Mouse (Mus musculus) gonadal fat pad, adult 2 months (tissue): ENCODE measurements around the gene Arid4b. TPM values are rescaled to one million over a fixed set of nuclear protein-coding genes. Genes with fewer than 3 reads are reported as not detected.
"Not testable (repeated sequence)": the region's sequence is repeated elsewhere in the genome, so short reads cannot be mapped to it uniquely, and the experiment has no call there.

Experiments used
- DNase-seq: peaks from one replicate; pipeline ENCODE4 v3.0.0-alpha.2; 2012; ENCODE audit warnings: low read depth
- polyA plus RNA-seq: library from polyadenylated mRNA; depleted of rRNA; stranded (reverse); fragments of >200 nt; gene quantifications from 2 replicates; pipeline ENCODE4 v1.2.3, GENCODE M21; 2012; rRNA removed

Gene Arid4b
- polyA plus RNA-seq = 8.0 and 8.6 TPM in 2 replicates

- peak; percentile 99 for DNase-seq
Measured at GRCm38 (mm10) chr13:14063013-14063941, at the start of gene Arid4b, which contains the start of gene Ggps1. Gene Arid4b, plus strand, starts transcription at chr13:14063232. Gene Ggps1, minus strand, starts transcription at chr13:14063488.

- no peak for DNase-seq
Measured at GRCm38 (mm10) chr13:14014001-14014400, 49.0 kb upstream of the Arid4b start.

DNA sequence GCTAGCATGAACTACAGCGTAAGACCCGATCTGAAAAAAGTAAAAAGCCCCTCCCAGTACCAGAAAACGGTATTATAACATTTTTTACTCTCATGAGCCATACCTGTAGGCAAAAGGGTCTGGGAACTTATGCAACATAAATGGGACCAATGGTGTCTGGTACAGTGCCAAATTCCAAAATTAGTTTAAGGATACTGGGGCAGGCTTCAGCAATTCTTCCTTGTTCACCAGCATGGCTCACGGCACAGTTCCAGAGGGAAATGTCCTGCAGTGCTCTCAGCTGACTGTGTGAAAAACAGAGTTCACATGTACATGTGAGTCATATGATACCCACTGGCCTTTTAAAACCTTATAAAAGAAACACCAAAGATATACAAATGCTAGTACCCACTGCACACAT is 48.5 kb upstream of the Arid4b start:
- no peak for DNase-seq

DNA sequence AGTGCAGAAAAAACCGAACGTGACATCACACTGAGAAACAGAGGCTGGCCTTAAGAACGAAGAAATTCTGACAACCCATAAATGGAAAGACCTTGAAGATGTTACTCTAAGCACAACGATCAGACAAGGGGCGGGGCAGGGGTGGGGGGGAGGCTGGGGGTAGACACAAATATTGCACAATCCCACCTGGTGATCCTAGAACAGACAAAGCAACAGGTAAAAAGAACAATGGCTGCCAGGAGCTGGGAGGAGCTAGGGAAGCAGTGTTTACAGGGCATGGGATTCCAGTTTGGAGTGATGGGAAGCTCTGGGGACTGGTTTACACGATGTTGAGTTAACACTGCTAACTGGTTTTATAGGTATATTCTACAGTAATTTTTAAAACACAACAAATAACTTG is 47.4 kb upstream of the Arid4b start:
- DNase-seq = no peak

- no peak for DNase-seq
Measured at GRCm38 (mm10) chr13:14018283-14018682, 44.7 kb upstream of the Arid4b start.

DNA sequence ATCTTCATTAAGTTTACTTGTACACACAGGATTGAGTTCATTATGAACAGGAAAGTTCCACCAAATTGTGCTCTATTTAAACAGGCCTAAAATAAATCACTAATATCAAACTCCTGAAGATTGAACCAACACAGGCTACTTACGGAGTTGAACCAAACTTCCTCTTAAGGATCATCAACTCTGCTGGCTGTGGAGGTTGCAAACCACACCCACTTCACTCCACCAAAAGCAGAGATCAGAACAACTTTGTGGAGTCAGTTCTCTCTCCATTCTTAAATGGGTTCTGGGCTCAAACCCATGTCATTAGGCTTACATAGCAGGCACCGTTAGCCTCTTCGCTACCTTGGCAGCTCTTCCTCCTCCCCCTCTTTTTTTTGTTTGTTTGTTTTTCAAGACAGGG is 44.2 kb upstream of the Arid4b start:
- no peak for DNase-seq

- not testable (repeated sequence) for DNase-seq
Measured at GRCm38 (mm10) chr13:14021417-14021816, 41.6 kb upstream of the Arid4b start.

DNA sequence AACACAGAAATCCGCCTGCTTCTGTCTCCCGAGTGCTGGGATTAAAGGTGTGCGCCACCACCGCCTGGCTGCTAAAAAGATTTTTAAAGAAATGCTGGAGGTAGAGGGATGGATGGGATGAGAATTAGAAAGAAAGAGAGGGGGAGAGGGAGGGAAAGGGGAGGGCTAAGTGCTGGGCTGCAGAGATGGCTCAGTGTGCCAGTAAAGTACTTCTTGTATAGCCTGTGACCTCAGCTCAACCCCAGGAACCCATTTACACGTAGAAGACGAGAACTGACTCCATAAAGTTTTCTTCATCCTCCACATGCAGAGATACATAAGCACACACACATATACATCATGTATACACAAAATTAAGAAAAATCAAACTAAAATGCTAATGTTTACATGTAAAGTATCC is 37.5 kb upstream of the Arid4b start:
- no peak for DNase-seq

DNA sequence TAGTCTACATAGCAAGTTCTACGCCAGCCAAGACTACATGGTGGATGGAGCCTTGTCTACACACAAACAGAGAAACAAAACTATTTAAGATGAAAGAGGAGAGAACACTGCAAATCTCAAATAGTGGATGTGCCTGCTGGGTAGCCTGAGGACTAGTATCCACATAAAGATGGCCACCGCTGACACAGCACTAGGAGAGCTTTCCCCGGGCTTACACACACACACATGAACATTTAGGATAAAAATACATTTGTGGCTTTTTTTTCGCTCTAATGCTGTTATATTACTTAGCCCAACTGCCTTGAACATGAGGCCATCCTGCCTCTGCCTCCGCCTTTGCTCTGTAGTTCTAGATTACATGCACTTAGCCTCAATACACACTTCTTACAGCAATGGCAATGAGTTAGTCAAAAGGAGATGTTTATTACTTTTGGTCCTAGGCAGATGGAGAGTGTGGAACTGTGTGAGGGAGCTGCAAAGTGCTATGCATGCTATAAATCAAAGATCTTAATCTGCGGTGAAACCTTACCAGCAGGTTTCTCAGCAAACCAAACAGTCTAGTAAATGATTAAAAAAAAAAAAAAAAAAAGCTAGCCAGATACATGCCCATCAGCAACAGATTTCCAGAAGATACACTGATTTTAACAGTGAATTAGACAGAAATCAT is 36.7 kb upstream of the Arid4b start:
- no peak for DNase-seq

GRCm38 (mm10) chr13:14033309-14034072 is 29.5 kb upstream of the Arid4b start:
- DNase-seq = no peak

DNA sequence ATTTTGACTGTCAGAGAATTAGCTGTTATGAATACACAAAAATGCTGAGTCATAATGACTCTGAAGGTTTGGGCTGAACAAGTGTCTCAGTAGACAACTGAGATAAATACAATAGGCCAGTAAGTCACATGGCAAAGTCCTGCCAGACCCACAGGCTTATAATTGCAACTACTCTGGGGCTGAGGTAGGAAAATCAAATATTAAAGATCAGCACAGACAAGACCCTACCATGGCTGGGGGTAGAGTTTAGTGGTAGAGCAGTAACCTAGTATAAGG is 29.0 kb upstream of the Arid4b start:
- no peak for DNase-seq

- DNase-seq = not testable (repeated sequence)
Measured at GRCm38 (mm10) chr13:14035352-14035751, 27.7 kb upstream of the Arid4b start.

- no peak for DNase-seq
Measured at GRCm38 (mm10) chr13:14035875-14036630, 27.0 kb upstream of the Arid4b start.

DNA sequence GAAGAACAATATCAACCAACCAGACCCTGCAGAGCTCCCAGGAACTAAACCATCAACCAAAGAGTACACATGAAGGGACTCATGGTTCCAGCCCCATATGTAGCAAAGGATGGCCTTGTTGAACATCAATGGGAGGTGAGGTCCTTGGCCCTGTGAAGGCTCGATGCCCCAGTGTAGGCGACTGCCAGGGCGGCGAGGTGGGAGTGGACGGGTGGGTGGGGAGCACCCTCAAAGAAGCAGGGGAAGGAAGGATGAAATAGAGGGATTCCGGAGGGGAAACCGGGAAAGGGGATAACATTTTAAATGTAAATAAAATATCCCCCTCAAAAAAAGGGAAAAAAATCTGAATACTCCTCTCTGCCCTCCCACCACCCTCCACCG is 24.1 kb upstream of the Arid4b start:
- DNase-seq = no peak

- DNase-seq = no peak
Measured at GRCm38 (mm10) chr13:14039292-14039965, 23.6 kb upstream of the Arid4b start, which contains the start of gene Tbce. Gene Tbce, minus strand, starts transcription at chr13:14039638.

GRCm38 (mm10) chr13:14040186-14040585 is 22.8 kb upstream of the Arid4b start:
- peak; percentile 98 for DNase-seq

- no peak for DNase-seq
Measured at GRCm38 (mm10) chr13:14043851-14044250, 19.2 kb upstream of the Arid4b start.

- DNase-seq = no peak
Measured at GRCm38 (mm10) chr13:14044521-14044920, 18.5 kb upstream of the Arid4b start.

DNA sequence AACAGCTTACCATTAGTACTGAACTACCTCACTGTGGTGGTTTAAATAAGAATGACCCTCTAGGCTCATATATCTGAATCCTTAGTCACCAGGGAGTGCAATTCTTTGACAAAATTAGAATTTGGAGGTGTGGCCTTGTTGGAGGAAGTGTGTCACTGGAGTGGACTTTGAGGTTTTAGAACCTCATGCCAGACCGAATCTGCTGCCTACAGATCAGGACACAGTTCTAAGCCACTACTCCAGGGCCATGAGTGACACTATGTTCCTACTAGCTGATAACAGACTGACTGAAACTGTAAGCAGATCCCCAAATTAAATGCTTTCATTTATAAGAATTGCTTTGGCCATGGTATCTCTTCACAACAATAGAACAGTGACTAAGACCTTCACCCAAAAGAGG is 13.2 kb upstream of the Arid4b start:
- no peak for DNase-seq

DNA sequence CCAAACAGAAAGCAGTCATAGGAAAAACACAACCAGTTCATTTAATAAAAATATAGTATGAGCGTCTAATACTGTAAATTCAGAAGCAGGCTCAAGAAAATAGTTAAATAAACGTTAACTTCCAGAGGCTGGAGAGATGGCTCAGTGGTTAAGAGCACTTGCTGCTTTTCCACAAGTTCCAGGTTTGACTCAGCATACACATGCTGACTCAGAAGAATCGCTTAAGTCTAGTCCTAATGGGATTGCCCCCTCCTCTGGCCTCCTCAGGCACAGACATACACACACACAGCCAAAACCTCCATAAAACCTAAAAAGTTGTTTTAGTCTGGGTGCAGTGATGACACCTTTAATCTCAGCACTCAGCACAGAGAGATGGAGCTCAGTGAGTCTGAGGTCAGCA is 6.2 kb upstream of the Arid4b start:
- DNase-seq = no peak

DNA sequence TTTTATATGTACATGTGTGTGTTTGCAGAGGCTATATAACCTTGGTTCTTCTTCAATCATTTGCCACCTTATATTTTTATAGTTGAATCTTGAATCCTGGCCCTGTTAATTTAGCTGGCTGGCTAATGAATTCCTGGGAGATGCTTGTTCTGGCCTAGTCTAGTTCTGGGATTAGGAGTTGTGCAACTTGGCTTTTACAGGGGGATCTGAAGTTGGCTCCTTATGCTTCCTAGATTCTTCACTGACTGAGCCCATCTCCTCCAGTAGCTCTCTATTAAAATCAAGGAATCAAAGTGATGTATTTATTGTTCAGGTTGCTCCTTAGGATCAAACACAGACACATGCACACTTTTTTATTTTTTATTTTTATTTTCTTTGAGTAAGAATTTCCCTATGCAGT is 3.5 kb upstream of the Arid4b start:
- DNase-seq = no peak
